Mouse (Mus musculus): ENCODE measurements around the gene Uba2. TPM values are rescaled to one million over a fixed set of nuclear protein-coding genes. Genes with fewer than 3 reads are reported as not detected.

The Uba2 gene
- total RNA-seq, 2 experiments from 2014 or later, result 29.6 to 44.7 TPM

- intact Hi-C loops (cut with DNase I), result no loop called here
- no peak for DNase-seq
These were observed 69.4 kb downstream of the Uba2 start for GRCm38 (mm10) chr7:34100002-34100401.

- intact Hi-C loops (cut with DNase I), result no loop called here
- no peak for DNase-seq
These were observed 74.4 kb downstream of the Uba2 start, which contains the start of gene Scgb1b30 for GRCm38 (mm10) chr7:34094911-34095481. Gene Scgb1b30 (plus strand): TSS chr7:34095431.

Other genes with a start within 250 kb of the Uba2 start
- not detected for gene Scgb2b26, start 224.6 kb downstream of the Uba2 start, total RNA-seq (2021)
- gene Scgb2b27, start 155.7 kb downstream of the Uba2 start, total RNA-seq (2021), result not detected
- gene Scgb1b27, start 148.1 kb downstream of the Uba2 start, total RNA-seq (2021), result not detected
- not detected for gene Scgb1b30, start 74.2 kb downstream of the Uba2 start, total RNA-seq (2021)
- 1 to 10 TPM; 3.6 to 3.8 TPM for gene Wtip, start 36.3 kb downstream of the Uba2 start, total RNA-seq (2021)
- gene Pdcd2l, start 27.1 kb upstream of the Uba2 start, total RNA-seq (2021), result 10 to 100 TPM; 15.3 to 18.1 TPM
- gene Gpi1, start 60.7 kb upstream of the Uba2 start, total RNA-seq (2021), result 1,000 to 10,000 TPM; 1,148 to 1,175 TPM
- gene Gm6096, start 81.4 kb upstream of the Uba2 start, total RNA-seq (2021), result not detected
- 10 to 100 TPM; 25.8 to 37.3 TPM for gene 4931406P16Rik, start 144.0 kb upstream of the Uba2 start, total RNA-seq (2021)
- 10 to 100 TPM; 73.3 to 84.3 TPM for gene Lsm14a, start 223.7 kb upstream of the Uba2 start, total RNA-seq (2021)